Mouse (Mus musculus): ENCODE measurements around the gene Prdm1. TPM values are rescaled to one million over a fixed set of nuclear protein-coding genes. Genes with fewer than 3 reads are reported as not detected.

The Prdm1 gene
- polyA plus RNA-seq, 1 experiment from 2014 or later: 2.7 TPM

DNA sequence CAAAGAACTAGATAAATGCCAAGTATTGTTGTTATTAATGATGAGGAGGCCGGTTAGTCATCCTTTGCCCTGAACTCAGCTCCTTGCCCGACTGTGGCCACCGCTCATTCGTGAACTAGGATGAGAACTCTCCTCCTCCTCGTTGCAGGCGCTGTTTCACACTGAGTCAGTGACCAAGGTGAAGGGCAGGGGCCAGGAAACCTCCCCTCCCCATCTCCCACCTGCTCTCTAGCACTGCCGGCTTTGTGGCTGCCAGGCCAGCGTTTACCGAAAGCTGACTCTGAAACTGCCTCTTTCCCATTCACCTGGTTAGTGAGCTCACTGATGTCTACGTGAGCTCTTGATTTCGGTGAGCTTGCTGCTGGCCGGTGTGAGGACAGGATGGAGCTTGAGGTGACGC is 127.7 kb downstream of the Prdm1 start:
- Histone ChIP-seq H3K4me2 (no peak overlapping the region), H3K27me3 (peaks cover 3% of the 10 kb centered on the region; the same call in 1 of the 2 replicates), H3K4me1 (no peaks in the 10 kb centered on the region), H3K27ac (no peak overlapping the region), H3K9me3 (replicated peaks) (no peaks in the 10 kb centered on the region), H3K9ac (no peak overlapping the region), H3K36me3 (no peaks in the 10 kb centered on the region), H3K4me3 (replicated peaks) (no peak overlapping the region)
- WGBS: 39% methylated on average over 13 of the region's 13 CpGs
- ATAC-seq (replicated peaks; ENCODE audit: low FRiP score): no peak

DNA sequence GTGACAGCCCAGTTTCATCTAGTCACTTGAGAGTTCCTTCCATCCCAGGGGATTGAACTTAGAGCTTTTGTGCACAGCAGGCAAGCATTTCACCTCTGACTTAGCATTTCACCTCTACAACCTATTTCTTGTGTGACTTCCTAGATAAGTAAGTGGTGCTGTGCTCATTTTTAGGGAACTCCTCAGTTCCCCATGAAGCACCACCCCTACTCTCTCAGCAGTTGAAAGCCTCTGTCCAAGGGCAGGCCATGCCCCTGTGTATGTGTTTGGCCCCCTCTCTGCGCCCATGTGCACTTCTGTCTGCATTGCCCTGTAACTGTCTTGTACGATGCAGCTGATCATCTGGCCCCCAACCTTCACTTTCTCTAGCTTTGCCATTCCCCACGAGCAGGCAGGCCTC is 128.2 kb downstream of the Prdm1 start:
- no peak for ATAC-seq (replicated peaks; ENCODE audit: low FRiP score)
- H3K9ac ChIP-seq: no peak overlapping the region
- no peak overlapping the region for H3K27ac ChIP-seq
- peaks cover 3% of the 10 kb centered on the region; the same call in 1 of the 2 replicates for H3K27me3 ChIP-seq
- no peaks in the 10 kb centered on the region for H3K9me3 ChIP-seq (replicated peaks)
- H3K4me3 ChIP-seq (replicated peaks): no peak overlapping the region
- no peaks in the 10 kb centered on the region for H3K4me1 ChIP-seq
- H3K36me3 ChIP-seq: no peaks in the 10 kb centered on the region
- no peak overlapping the region for H3K4me2 ChIP-seq
- WGBS: 56% methylated on average over 3 of the region's 3 CpGs

- Histone ChIP-seq H3K4me1 (no peaks in the 10 kb centered on the region), H3K27ac (no peak overlapping the region), H3K27me3 (no peaks in the 10 kb centered on the region), H3K9me3 (replicated peaks) (no peaks in the 10 kb centered on the region), H3K36me3 (no peaks in the 10 kb centered on the region), H3K4me3 (replicated peaks) (no peak overlapping the region), H3K9ac (no peak overlapping the region), H3K4me2 (no peak overlapping the region)
- no peak for ATAC-seq (replicated peaks; ENCODE audit: low FRiP score)
- WGBS: 85% methylated on average over 8 of the region's 8 CpGs
Measured at GRCm38 (mm10) chr10:44392855-44393254, 135.4 kb downstream of the Prdm1 start.

GRCm38 (mm10) chr10:44391509-44392290 is 136.6 kb downstream of the Prdm1 start:
- no peak for ATAC-seq (replicated peaks; ENCODE audit: low FRiP score)
- Histone ChIP-seq H3K9ac (no peak overlapping the region), H3K27ac (no peak overlapping the region), H3K27me3 (no peaks in the 10 kb centered on the region), H3K4me1 (no peaks in the 10 kb centered on the region), H3K9me3 (replicated peaks) (no peaks in the 10 kb centered on the region), H3K4me3 (replicated peaks) (no peak overlapping the region), H3K4me2 (no peak overlapping the region), H3K36me3 (no peaks in the 10 kb centered on the region)
- 55% methylated on average over 12 of the region's 12 CpGs for WGBS

GRCm38 (mm10) chr10:44390286-44390685 is 138.0 kb downstream of the Prdm1 start:
- Histone ChIP-seq H3K36me3 (no peaks in the 10 kb centered on the region), H3K9me3 (replicated peaks) (no peaks in the 10 kb centered on the region), H3K4me2 (no peak overlapping the region), H3K4me3 (replicated peaks) (no peak overlapping the region), H3K27me3 (no peaks in the 10 kb centered on the region), H3K4me1 (no peaks in the 10 kb centered on the region), H3K9ac (no peak overlapping the region), H3K27ac (no peak overlapping the region)
- no peak for ATAC-seq (replicated peaks; ENCODE audit: low FRiP score)
- 81% methylated on average over 5 of the region's 5 CpGs for WGBS

DNA sequence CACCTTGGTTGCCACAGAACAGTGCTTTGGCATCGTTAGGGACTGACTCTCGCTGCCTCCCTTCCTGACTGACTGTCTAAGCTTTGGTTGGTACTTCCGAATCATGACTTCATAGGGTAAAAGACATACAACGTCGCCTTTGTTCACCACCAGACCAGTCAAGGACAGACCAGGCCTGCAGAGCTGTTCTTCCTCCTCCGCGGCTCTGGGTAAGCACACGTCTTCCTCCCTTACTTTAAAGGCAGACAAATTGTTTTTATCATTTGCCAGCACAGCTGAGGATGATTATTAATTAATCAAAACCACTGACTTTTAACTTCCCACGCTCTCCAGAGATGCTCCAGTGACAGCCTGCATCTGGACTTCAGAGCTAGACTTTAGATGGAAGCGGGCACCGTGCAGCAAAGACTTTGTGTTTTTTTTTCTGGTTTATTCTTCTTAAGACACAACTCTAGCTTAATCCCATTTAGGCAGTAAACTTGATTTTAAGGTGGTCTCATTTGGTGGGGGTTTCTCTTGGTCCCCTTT is 139.5 kb downstream of the Prdm1 start:
- Histone ChIP-seq H3K9me3 (replicated peaks) (no peaks in the 10 kb centered on the region), H3K4me1 (no peaks in the 10 kb centered on the region), H3K4me2 (no peak overlapping the region), H3K27me3 (no peaks in the 10 kb centered on the region), H3K27ac (no peak overlapping the region), H3K4me3 (replicated peaks) (no peak overlapping the region), H3K36me3 (no peaks in the 10 kb centered on the region), H3K9ac (no peak overlapping the region)
- no peak for ATAC-seq (replicated peaks; ENCODE audit: low FRiP score)
- 64% methylated on average over 11 of the region's 11 CpGs for WGBS
